Mouse (Mus musculus) layer of hippocampus, adult 9-10 months (tissue): ENCODE results near the gene Afp.

ENCODE experiments used
- DNase-seq: peaks from one replicate; pipeline ENCODE4 v3.0.0; 2022; ENCODE audit warnings: low spot score

Gene Afp

GRCm38 (mm10) chr5:90490518-90490917, at the start of gene Afp:
Gene Afp (plus strand): TSS chr5:90490737.
- no peak for DNase-seq

- no peak for DNase-seq
Observed at GRCm38 (mm10) chr5:90447577-90447976, 43.0 kb upstream of the Afp start.

- no peak for DNase-seq
Observed at GRCm38 (mm10) chr5:90449961-90450360, 40.6 kb upstream of the Afp start.

DNA sequence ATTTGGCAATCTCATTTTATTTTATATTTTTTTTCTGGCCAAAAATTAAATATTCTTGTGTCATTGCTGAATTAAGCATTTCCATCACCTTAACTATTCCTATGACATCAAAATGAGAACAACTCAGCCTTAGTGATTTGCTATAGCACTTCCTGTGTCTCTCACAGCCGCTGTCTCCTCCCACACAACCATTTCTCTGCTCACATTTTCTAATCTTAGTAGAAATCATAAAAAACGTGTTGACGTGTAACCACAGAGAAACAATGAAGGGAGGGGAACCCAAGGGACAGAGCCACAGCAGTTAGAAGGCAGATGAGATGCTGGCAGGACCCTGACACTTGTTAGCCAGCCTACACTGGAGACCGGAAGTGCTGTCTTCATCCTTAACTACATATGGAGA, 37.8 kb upstream of the Afp start:
- no peak for DNase-seq

- DNase-seq = no peak
Observed at GRCm38 (mm10) chr5:90457241-90457640, 33.3 kb upstream of the Afp start.

DNA sequence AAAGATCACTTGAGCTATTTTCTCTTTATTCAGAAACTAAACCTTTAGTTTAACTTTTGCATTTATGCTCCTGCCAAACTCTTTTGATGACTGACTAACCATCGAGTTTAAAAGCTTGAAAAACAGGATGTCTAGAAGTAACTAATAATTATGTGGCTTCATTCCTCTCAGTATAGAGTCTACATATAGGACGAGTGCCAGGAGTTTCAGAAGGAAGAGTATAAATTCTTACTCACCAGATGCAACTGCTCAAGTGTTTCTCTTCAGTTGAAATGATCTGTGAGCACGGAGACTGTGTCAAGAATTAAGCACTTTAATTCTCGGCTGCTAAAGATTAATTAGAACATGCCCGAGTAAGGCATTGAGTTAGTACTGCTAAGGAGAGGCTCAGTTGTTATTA, 31.8 kb upstream of the Afp start:
- DNase-seq = no peak

- no peak for DNase-seq
Observed at GRCm38 (mm10) chr5:90460619-90461018, 29.9 kb upstream of the Afp start, which contains the start of gene Alb. Gene Alb (plus strand): TSS chr5:90460897.

- DNase-seq = no peak
Observed at GRCm38 (mm10) chr5:90466806-90467205, 23.7 kb upstream of the Afp start.

DNA sequence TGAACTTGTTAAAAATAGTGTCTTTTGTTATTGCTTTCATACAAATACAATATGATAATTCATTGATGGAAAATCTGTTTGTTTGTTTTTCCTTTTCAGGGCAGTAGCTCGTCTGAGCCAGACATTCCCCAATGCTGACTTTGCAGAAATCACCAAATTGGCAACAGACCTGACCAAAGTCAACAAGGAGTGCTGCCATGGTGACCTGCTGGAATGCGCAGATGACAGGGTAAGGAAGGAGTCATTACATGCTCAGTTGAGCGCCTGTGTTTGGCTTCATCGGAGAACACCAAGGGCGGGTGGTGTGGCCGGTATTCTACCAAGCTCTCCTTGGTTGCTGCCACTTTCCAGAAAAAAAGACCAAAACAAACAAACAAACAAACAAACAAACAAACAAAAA, 23.3 kb upstream of the Afp start:
- no peak for DNase-seq

DNA sequence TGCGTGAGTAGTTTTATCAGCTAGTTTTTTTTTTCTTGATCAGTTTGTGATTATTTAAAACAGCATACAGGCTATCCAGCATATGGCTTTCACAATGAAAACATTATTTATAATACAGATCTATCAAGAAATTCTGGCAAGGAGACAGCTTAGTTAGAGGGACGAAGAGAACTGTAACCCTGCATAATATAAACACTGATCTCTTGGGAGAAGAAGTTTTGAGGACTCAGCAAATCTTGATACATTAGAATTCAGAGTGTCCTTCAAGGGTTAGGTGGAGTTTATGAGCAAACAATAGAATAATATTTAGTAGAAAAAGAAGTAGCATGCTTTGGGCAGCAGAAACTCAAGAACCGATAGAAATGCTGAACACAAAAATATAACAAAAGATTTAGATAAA, 19.7 kb upstream of the Afp start:
- no peak for DNase-seq

GRCm38 (mm10) chr5:90473902-90474301, 16.6 kb upstream of the Afp start:
- no peak for DNase-seq

GRCm38 (mm10) chr5:90474369-90474768, 16.2 kb upstream of the Afp start:
- DNase-seq = no peak

GRCm38 (mm10) chr5:90476741-90477140, 13.8 kb upstream of the Afp start:
- no peak for DNase-seq

DNA sequence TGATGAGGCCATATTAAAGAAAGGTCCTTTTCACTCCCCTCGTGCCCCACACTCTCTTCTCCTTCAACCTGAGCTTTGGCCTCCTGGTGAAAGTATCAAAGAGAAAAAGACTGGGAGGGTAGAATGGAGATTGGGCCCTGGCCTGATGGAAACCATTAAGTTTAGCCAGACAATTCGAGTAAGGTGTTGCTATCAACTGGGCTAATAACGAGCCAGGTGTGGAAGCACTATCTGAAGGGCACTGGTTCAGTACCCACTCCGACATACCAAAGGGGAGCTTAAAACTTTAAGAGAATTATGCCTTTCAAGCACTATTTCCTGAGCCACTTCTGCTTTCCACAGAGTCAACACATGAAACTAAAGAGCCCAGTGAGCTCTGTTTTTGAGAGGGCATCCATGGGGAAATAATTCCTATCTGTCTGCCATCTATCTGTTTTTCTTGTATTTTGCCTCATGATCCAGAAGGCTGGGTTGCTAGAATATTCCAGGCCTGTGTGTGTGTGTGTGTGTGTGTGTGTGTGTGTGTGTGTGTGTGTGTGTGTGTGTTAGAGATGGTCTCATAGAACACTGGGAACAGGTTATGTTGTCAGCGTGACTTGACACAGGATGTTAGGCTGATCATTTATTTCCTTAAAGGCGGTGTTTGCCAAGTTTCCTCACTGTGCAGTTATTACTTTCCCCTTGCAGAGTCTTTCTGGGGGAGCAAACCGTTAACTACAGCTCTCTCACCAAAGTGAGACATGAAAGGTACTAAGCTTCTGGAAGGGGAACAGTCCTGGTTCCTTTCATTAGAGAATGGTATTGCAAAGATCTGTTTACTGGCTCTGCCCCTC, 13.0 kb upstream of the Afp start:
- no peak for DNase-seq

- DNase-seq = no peak
Observed at GRCm38 (mm10) chr5:90478886-90479285, 11.7 kb upstream of the Afp start.

GRCm38 (mm10) chr5:90485597-90485996, 4.9 kb upstream of the Afp start:
- no peak for DNase-seq

- no peak for DNase-seq
Observed at GRCm38 (mm10) chr5:90488323-90488722, 2.2 kb upstream of the Afp start.

- DNase-seq = no peak
Observed at GRCm38 (mm10) chr5:90492440-90492839, 1.9 kb downstream of the Afp start.

- DNase-seq = no peak
Observed at GRCm38 (mm10) chr5:90494308-90494707, 3.8 kb downstream of the Afp start.

- DNase-seq = no peak
Observed at GRCm38 (mm10) chr5:90499509-90499908, 9.0 kb downstream of the Afp start.

GRCm38 (mm10) chr5:90500714-90501113, 10.2 kb downstream of the Afp start:
- peak; percentile 61 for DNase-seq

- DNase-seq = no peak
Observed at GRCm38 (mm10) chr5:90501752-90502151, 11.2 kb downstream of the Afp start.

GRCm38 (mm10) chr5:90504742-90505141, 14.2 kb downstream of the Afp start:
- no peak for DNase-seq

DNA sequence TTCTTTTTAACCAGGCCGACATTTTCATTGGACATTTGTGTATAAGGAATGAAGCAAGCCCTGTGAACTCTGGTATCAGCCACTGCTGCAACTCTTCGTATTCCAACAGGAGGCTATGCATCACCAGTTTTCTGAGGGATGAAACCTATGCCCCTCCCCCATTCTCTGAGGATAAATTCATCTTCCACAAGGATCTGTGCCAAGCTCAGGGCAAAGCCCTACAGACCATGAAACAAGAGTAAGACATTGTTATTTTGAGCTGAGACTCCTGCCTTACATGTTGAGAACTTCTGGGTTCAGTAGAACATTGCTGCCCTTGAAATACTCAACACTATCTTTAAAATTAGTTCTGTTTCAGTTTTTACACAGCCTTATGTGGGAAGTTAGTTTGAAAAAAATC, 16.0 kb downstream of the Afp start:
- DNase-seq = no peak
